Mouse (Mus musculus) small intestine, adult 2 months (tissue): ENCODE data around the gene Rnf2.

Experiments
- CTCF ChIP-seq: fragments of 200-500 bp; IDR thresholded peaks from 2 replicates; pipeline ENCODE4 v1.5.1; 2012; ENCODE audit warnings: low read depth, mild to moderate bottlenecking, control low read depth, inconsistent platforms, low read length, moderate library complexity, mixed read lengths; ENCODE audit not compliant: insufficient replicate concordance, insufficient read length; ENCODE audit errors: extremely low read depth
- POLR2A ChIP-seq: fragments of 200-500 bp; IDR thresholded peaks from 2 replicates; pipeline ENCODE4 v1.6.1; 2012; ENCODE audit warnings: low read depth, mild to moderate bottlenecking, control low read depth, inconsistent platforms, low read length, moderate library complexity

DNA sequence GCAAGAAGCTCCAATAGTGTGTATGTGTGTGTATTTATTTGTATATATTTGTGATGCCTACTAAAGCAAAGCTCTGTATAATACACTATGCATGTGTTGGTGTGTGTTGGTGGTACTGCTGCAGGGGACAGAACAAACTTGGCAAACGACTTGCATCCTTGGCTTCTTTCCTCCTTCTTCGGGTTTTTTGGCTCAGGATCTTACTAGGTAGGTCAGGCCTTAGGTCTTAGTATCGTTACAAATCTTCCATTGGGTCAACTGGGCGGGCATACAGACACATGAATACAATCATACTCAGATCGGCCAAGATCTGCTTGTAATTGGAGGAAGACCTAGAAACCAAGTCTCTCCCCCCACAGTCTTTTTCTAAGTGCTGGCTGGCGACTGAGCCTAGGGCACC, 6.0 kb downstream of the Rnf2 start:
- no peak for TF ChIP-seq POLR2A
- TF ChIP-seq CTCF = no peak
